Mouse (Mus musculus) heart, postnatal 4 days (tissue): ENCODE results near the gene Akain1. TPM values are rescaled to one million over a fixed set of nuclear protein-coding genes. Genes with fewer than 3 reads are reported as not detected.

ENCODE experiments used
- DNase-seq: peaks from one replicate; pipeline ENCODE4 v3.0.0; 2021
- total RNA-seq, 2 experiments: library from RNA; stranded (reverse); gene quantifications; 2 replicates each; pipeline ENCODE4 v1.2.3; 2021

Gene Akain1
- total RNA-seq, result under 1 TPM in 1 of 2 experiments, not detected in 1; 0.19 TPM

DNA sequence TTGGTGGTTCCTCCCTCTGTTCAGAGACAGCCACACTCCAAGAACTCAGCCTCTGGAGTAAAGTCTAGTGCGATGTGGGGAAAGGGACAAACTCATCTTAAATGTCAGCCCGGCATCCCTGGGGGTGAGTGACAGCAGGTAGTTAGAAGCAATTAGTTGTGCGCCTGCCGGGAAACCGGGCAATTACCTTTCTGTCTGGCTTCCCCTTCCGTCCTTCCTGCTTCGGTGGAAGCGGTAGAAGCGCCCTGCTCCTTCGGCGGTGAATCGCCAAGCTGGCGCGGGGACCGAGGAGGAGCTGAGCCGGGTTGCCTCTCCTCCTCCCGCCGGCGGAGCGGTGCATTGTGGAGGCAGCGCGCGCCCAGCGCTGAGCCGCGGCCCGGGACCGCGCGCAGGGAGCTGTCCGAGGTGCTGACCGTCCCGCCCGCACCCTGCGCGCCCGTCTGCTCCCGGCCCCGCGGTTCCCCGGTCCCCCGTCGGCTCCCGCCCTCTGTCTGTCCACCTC, at the start of gene Akain1:
TSS of gene Akain1 (plus strand) at position 337 of the 502 bp plus-strand sequence.
- peak; percentile 86 for DNase-seq

DNA sequence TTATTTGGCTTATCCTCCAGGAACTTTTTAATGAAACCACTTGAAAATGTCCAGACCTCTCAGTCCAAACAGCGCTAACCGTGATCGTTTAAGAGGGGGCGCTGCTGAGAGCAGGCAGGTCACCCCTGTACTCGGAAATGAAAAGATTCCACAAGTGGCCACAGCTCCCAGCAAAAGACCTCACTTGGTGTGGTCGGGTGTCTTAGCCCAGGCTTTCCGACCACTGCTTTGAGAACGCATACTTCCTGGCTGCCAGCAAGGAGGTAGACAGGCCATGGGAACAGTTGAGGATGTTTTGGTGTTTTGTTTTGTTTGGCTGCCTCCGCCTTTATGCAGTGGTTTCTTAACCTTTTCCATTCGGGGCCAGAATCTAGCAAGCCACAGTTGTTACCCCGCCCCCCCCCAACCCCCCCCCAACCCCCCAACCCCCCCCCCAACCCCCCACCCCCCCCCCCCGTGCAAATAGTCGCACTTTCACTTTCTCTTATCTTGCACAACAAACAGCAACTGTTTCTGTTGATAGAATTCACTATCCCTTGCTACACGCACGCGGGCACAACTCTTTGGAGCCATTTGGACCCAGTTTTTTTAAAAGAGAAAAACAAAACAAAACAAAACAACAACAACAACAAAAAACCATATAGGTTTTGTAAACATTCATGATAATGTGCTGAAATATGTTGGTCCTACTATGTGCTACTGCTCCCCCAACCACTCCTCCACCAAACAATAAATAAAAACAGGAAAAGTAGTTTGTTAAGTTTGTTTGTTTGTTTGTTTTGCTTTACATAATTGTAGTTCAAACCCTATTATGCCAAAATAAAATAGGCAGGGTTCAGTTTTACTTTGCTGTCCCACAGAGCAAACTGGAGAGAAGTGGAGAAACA, 42.7 kb upstream of the Akain1 start:
- peak; percentile 50 for DNase-seq

DNA sequence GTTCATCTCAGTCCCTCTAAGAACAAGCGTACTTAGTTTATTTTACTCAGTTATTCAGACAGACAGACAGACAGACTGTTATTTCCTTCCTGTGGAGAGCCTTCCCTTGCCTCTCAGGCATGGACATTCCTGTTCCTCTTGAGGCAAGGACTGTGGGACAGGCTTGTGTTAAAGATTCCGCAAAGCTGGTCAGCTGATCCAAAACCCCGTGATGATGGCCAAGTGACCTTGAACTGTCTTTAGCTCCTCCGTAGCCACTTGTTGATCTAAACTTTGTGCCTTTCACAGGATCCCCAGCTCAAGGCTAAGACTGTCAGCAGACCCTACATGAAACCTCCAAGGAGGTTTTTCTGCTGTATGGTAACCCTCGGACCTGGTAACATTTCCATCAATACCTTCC, 42.0 kb upstream of the Akain1 start:
- DNase-seq, result no peak

DNA sequence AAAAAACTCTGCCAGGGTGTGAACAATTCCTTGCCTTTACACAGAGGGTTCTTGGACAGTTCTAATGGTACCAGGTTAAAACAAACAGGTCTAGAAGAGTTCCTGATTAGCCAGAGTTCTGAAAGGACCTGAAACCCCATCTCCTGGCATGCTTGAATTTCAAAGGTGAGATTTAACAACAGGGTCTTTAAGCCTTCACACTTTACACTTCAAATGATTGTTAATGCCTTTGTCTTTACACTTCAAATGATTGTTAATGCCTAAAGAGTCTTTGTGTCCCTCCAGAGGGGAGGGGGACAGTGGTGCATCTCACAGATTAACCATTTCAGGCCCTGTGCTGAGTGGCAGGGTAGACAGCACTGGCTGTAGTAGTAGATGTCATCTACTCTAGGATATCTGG, 41.0 kb upstream of the Akain1 start:
- no peak for DNase-seq

DNA sequence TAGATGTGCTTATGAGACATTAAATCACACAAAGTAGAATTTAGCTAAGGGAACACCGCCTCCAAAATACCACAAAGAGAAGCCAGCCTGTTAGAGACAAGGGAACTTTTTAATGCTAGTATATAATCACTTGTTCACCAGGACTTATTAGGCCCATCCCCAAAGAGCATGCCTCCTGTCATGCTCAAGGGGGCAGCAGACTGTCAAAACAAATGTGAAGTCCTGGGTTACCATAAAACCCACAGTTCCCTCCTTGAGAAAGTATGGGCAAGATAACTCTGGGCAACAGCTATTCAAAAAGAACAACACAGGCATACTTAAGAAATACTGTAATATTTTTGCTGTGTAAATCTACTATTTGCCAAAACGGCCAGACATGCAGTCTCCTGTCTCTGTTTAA, 38.0 kb upstream of the Akain1 start:
- no peak for DNase-seq

DNA sequence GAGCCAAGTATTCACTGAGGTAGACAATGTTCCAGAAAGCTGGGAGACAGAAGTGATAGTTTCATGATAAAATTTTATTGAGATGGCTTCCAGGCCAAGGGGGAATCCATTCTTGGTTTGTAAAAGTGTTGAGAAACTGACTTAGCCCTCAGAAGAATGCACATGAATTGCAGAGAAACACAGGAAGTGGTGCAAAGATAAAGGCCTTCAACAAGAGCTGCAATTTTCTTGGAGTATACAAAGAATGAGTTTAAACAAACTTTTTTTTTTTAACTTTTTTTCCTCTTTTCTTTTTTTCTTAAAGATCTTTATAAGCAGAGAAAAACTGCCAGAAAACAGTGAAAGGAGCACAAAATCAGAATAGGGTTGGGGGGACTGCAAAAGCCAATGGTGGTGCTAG, 23.0 kb upstream of the Akain1 start:
- DNase-seq, result no peak

DNA sequence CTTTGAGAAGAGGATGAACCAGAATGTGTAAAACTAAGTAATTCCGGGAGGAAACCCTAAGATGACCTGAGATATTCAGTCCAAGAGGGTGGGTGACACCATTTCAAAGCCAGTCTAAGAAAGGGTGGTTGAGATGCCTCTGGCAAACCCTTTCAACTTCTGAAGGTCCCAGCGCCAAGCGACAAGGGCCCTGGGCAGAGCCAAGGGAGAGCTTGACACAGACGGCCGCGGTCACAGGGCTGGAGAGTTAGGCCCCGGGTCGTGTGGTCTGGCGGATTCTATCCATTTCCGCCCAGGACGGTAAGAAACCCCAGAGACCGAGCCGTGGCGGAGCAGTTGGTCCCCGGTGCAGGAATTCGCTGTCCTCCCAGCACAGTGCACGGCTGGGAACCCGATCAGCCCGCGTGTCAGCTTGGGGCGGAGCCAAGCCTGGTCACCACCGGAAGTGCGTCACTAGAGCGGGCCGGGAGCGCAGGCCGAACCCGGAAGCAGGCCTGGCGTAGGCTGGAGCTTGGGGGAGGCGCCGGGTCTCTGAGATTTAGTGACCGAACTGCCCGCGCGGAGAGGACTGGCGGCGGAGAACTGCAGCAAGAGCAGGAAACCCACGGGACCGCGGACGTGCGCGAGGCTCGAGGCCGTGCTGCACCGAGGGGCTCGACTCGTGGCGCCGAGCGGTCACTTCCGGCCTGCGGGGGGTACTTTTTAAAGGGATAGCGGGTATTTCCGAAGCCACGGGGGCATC, 22.0 kb upstream of the Akain1 start:
- DNase-seq, result peak; percentile 98

DNA sequence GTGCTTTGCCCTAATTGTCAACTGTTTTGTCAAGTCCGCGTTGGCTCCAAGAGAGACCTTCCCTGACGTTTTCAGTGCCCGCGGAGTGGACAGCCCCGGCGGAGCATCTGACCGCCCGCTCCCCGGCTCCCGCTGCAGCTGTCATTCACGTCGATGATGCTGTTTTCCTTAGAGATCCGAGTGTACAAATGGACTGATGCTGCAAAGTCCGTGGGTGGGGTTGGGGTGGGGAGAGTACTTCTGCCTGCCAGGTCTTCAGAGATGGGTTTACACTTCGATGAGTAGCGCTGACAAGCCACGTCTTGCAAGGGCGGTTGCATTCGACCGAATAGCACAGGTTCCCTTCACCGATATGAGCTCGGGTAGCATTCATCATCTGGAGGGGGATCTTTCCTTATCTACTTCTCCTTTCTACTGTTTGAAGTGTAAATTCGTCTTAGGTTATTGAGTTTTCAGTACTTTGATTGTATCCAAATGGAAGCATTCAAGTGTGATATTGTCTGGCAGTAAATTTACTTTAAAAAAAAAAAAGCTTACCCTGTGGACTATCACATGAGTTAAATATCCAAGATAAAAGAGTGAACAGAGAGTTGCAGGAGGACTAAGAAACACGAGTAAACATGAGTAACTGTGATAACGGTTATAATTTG, 21.3 kb upstream of the Akain1 start:
- no peak for DNase-seq

DNA sequence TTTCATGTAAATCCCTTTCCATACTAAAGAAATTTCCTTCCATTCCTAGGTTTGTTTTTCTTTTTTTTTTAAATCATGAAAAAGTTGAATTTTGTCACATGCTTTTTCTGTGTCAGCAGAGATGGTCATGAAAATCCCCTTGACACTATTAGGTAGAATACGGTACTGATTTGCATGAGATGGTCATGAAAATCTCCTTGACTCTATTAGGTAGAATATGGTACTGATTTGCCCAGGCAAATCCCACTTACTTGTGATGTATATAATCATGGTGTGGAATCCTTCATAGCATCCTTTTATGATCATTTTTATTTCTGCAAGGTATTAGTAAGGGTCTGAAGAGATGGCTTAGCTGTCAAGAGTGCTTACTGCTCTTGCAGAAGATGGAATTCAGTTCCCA, 17.5 kb upstream of the Akain1 start:
- no peak for DNase-seq

DNA sequence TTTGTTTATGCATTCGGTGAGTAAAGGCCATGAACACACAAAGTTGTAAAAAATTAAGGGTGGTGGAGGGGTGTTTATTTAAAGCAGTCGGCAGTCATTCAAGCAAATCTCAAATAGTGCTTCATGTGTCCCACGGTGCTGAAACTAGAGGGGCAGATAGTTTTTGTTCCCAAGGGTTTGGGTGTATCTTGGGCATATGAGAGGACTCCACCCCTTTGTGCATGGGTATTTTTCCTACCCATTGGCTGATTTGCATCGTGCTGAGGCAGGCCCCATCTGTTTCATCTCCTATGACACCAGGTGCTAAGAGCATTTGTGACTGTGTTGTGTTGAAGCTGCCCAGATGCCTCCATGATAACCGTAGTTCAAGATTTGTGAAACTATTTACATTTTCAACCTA, 1.3 kb upstream of the Akain1 start:
- no peak for DNase-seq

DNA sequence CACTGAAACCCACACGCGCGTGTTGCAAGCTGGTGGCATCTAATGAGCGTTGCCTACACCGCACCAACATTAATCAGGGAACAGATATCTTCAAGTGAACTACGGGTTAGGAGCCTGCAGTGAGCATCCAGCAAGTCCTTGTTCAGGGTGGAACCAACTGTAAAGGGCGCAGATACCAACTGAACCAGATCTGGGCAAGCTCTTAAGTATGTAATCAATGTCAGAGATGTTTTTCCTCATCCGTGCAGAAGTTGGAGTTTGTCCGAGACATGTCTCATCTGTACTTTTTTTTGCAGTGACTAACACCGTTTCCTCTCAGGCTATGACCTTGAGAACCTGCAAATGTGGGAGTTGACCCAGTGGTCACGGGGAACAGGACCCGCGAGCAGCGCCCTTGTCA, 640 bp upstream of the Akain1 start:
- DNase-seq, result no peak

DNA sequence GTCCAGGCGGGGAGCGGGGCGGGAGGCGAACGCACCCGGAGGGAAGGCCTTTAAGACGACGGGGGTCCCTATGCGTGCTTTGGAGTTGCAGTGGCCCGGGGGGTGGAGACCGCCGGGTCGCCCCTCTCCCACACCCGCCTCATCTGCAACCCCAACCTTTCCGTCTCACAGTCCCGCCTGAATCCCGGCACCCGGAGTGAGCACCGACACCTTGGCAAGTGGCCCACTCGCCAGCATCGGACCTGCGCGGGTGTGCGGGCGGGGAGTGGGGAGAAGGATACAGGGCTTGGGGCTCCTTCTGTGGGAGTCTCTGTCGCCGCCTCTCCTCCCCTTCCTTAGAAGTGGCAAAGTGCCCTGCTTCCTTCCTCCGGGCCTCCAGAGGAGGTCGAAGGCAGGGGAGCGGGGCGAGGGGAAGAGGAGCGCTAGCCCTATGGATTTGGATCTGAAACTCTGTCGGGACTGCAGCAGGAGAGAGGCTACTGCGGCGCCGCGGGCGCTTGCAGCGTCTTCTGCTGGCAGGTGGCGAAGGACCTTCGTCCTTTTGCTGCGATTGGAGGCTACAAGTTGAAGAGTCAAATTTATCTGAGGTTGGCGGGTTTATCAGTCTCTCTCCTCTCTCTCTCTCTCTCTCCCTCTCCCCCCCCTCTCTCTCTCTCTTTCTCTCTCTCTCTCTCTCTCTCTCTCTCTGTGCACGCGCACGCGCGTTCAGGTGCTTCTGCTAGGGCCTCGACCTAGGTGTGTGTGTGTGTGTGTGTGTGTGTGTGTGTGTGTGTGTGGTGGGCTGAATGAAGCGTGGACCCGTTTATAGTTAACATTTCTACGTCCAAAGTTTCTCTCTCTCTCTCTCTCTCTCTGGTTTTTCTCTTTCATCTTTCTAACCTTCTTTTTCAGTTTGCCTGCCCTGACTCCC, 700 bp downstream of the Akain1 start:
- DNase-seq, result peak; percentile 19

DNA sequence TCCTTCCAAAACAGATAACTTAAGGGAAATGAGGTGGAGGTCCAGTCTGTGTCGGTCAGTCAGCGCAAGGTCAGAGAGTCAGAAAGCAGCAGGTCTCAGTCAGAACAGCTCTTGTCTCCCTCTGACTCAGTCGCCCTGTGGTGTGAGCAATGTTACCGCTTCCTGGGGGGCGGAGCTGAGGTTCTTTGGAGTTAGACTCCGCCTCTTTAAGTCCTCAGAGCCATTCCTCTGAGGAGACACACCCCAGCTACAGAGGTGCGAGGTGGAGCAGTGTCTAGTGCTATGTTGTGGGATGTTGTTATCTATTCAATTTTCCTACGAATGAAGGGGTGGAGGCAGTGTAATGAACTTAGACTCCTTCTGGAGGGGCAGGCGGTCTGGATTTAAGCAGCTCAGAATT, 1.9 kb downstream of the Akain1 start:
- DNase-seq, result no peak

DNA sequence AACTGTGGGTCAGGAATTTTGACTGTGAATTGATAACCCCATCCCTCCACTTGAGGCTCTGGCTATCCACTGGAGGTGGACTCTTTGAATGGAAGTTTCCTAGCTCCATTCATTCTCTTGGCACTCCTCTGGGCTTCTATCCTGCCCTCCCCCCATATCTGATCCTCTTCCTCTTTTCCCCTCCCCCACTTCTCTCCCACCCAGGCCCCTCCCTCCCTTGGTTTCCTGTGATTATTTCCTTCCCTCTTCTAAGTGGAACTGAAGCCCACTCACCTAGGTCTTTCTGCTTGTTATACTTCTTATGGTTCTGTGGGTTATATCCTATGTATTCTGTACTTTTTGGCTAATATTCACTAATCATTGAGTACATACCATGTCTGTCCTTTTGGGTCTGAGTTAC, 9.6 kb downstream of the Akain1 start:
- DNase-seq, result no peak

DNA sequence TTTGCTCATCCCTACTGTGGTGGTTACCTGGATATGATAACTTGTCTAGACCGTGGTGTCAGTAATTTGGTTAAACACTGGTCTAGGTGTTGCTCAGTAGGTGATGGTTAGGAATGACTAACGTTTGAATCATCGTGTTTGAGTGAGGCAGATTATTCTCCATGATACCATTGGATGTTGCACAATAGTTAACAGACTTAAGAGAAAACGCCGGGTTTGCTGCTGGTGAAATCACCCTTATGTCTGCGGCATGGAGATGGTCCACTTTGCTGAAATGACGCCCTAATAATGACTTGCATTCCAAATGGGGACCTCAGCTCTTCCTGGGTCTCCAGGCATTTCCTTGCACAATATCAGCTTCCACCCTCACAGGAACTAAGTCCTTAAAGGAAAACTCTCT, 22.6 kb downstream of the Akain1 start:
- no peak for DNase-seq

DNA sequence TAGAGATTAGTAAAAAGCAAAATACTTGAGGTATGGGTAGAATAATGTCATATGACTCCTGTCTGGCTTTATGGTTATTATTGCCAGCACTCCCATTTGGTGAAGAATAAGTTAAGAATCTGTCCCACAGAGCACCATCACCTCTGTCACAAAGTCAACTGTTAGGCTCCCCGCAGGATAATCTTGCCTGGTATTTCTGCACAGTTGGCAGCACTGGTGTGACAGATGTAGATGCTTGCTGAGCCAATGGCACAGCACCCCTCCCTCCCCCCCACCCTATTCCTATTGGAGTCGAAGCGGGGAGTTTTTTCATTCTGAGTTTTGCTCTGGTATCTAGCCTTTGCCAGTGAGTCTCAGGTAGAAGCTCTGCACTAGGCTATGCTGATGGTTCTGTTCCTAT, 23.9 kb downstream of the Akain1 start:
- DNase-seq, result no peak

DNA sequence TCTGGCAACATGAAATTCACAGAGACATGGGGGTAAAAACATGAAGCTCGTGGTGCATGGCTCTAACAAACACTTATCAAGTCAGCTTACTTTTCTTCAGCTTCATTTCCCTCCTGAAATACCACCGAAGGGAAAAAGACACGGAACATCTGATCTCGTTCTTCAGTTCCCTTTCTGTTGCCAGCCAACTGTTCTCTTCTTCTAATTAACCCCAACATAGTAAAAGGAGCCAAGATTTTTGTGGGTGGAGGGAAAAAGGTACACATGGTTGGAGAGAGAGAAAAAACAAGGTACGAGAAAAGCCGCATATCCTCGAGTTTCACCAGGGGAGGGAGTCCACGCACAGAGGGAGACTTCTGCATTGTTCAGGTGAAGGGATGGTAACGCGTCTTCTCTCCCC, 32.0 kb downstream of the Akain1 start:
- no peak for DNase-seq

DNA sequence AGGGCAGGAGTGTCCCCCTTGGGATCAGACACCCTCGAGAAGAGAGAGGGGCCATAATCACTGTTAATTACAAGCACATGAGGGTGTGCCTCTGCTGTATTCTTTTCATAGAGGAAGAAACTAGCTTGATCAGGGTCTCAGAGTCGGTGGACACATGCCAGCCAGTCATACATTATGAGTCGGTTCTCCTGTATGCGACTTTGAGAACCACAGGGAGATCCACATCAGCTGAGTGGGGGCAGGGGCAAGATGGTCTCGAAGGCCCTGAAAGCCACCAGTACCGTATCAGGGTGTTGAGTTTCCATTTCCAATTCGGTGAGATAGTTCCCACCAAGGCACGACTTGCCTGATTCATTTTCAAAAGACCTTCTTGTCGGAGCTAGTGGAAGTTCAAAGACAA, 33.3 kb downstream of the Akain1 start:
- no peak for DNase-seq

DNA sequence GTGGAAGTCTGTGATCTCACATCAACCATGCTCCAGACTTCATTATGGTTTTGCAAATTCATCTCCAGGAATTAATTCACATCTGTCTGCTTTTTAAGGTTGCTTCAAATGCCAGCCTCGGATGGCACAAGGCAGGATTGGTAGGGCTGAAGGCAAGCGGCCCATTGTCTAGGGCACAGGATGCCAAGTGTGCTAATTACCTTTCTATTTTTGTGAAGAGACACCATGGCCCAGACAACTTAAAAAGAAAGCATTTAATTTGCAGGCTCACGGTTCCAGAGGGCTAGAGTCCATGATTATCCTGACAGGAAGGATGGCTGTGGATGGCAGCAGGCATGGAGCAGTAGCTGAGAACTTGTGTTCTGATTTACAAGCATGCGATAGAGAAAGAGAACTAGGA, 35.0 kb downstream of the Akain1 start:
- no peak for DNase-seq

DNA sequence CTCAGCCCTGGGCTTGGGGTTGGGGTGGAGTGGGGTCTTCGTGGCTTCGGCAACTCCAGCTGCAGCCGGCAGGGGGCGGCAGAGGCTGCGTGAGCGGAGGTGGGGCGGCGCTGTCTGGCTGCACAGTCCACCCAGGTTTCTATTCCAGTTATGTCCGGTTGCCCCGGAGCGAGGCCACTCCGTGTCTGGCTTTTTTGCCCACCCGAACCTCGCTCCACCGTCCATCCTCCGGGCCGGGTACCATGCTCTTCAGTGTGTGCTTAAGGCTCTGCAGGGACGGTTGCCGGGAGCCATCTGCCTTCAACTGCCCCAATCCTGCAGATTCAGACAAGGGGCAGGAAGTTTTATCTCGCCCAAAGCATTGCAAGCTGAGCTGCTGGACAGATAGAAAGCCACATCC, 36.3 kb downstream of the Akain1 start:
- DNase-seq, result peak; percentile 78

DNA sequence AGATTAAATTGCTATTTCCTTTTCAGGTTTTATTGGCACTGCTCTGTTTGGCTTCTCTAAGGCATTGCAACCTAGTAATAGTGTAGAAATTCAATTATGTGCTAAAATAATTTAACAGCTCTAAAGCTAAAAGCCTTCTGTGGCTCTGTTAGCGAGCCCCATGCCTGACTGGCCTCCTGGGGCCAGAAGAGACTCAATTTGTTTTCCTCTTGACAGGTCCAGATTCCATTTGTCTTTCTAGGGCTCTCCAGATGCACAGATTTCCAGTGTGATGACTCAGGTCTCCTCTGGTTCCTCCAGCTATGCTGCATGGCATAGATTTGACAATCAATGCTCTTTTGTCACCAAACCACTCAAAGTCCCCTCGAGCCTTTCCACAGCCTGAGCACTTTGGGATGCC, 38.4 kb downstream of the Akain1 start:
- DNase-seq, result no peak

DNA sequence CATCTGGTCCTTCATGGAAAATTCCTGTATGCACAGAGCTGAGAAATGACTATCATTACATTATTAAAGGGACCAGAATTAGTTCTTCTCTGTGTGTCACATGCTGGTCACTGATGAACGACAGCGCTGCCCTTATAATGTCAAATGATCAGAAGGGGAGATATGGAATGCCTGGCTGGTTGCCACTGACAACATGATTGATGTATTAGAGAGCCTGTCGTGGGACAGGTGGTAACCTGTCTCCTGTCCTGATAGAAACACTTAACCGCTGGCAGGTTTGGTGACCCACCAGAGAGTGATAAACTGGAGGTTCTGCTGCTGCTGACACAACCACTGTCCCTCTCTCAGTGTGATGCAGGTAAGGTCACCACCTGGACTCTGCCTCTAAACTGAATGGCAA, 40.1 kb downstream of the Akain1 start:
- no peak for DNase-seq
